Mouse (Mus musculus) G1E (cell line): Measurements from ENCODE around the gene Nrarp. TPM values are rescaled to one million over a fixed set of nuclear protein-coding genes. Genes with fewer than 3 reads are reported as not detected.
A peak's percentile ranks its signal among the peaks of the same experiment; 100 is the strongest.

Source experiments
- ATAC-seq: 2 replicates; pipeline ENCODE4 v1.8.0; 2016; ENCODE audit warnings: mild to moderate bottlenecking; ENCODE audit not compliant: insufficient number of reproducible peaks, poor library complexity, low FRiP score, severe bottlenecking; ENCODE audit errors: extremely low read depth
- DNase-seq: peaks from one replicate; pipeline ENCODE4 v3.0.0; 2012; ENCODE audit warnings: low spot score
- H3K27me3 ChIP-seq: 2 replicates; pipeline ENCODE4 v1.6.1; 2012; ENCODE audit warnings: mild to moderate bottlenecking, low read length, inconsistent platforms; ENCODE audit not compliant: insufficient read depth
- H3K36me3 ChIP-seq: replicated peaks from 2 replicates; pipeline ENCODE3; 2012; ENCODE audit warnings: mild to moderate bottlenecking, inconsistent platforms
- H3K4me1 ChIP-seq: 2 replicates; pipeline ENCODE4 v1.6.1; 2012; ENCODE audit warnings: low read depth, low read length, inconsistent platforms, mixed read lengths; ENCODE audit not compliant: insufficient read depth
- H3K4me3 ChIP-seq: 2 replicates; pipeline ENCODE4 v1.5.1; 2012; ENCODE audit warnings: low read depth, mild to moderate bottlenecking, inconsistent platforms, low read length, moderate library complexity, mixed read lengths
- H3K9me3 ChIP-seq: replicated peaks from 2 replicates; pipeline ENCODE4 v1.6.1; 2012; ENCODE audit warnings: inconsistent platforms
- CTCF ChIP-seq: IDR thresholded peaks from 2 replicates; pipeline ENCODE4 v1.5.1; 2012; ENCODE audit warnings: low read depth, low read length, inconsistent platforms, mixed read lengths
- GATA1 ChIP-seq: IDR thresholded peaks from 2 replicates; pipeline ENCODE4 v1.6.1; 2012; ENCODE audit warnings: borderline replicate concordance, low read length, inconsistent platforms, mixed read lengths
- GATA2 ChIP-seq: IDR thresholded peaks from 2 replicates; pipeline ENCODE4 v1.6.1; 2012; ENCODE audit warnings: low read depth, low read length, inconsistent platforms, borderline replicate concordance
- POLR2AphosphoS5 ChIP-seq: IDR thresholded peaks from 2 replicates; pipeline ENCODE4 v1.6.1; 2012; ENCODE audit warnings: low read depth, low read length, inconsistent platforms; ENCODE audit not compliant: insufficient replicate concordance
- TAL1 ChIP-seq: conservative IDR thresholded peaks from 2 replicates; pipeline ENCODE4 v1.6.1; 2012; ENCODE audit warnings: low read depth, low read length, inconsistent platforms, mixed read lengths
- polyA plus RNA-seq: library from polyadenylated mRNA; stranded (reverse); fragments of >175 nt; gene quantifications from 2 replicates; pipeline ENCODE4 v1.2.3, GENCODE M21; 2012
- total RNA-seq, 2 experiments: library from RNA; stranded (forward) in 1 of 2; stranded (reverse) in 1 of 2; fragments of 200-1000 nt in 1 of 2; fragments of >200 nt in 1 of 2; fragmentation: Nextera tagmentation in 1 of 2; gene quantifications; 2 replicates each; pipeline ENCODE4 v1.2.3; 2014 to 2017

Gene Nrarp
- total and polyA plus RNA-seq, 3 experiments: 0.16 TPM; not detected in 2

DNA sequence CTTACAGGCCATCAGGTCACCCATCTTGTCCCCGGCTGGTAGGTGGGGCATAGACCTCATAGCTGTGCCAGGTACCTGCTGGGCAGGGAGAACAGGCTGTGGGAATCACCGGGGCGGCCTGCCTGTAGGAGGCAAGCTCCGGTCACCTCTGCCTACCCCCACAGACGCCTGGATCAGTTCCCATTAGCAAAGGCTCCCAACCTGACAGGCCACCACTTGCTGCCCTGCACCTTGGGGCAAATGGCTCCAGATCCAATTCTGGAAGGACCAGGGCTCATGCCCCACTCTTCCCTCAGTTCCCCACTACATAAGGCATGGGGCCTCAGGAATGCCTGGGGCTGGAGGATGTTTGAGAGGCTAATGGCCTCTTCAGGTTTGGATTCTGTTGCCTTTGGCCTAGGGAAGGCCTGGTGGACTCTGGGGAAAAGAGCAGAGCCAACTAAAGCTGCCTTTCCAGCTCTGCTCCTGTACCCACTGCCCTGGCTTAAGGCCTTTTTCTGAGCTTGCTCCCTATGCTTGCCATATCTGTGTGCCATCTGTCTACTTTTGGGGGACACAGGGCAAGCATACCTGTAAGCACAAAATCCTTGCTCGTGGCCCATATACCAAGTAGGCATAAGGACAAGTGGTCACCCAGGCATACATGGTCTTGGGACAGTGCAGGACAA is 9.3 kb upstream of the Nrarp start:
- Histone ChIP-seq H3K4me1 (peaks cover 66% of the 10 kb centered on the region), H3K36me3 (no peaks in the 10 kb centered on the region), H3K27me3 (peaks cover 43% of the 10 kb centered on the region), H3K4me3 (no peak overlapping the region), H3K9me3 (no peaks in the 10 kb centered on the region)
- DNase-seq: no peak
- TF ChIP-seq CTCF: no peak
- no peak for TF ChIP-seq GATA1
- no peak for TF ChIP-seq POLR2AphosphoS5
- TF ChIP-seq GATA2: no peak
- TF ChIP-seq TAL1: no peak
- no peak for ATAC-seq

DNA sequence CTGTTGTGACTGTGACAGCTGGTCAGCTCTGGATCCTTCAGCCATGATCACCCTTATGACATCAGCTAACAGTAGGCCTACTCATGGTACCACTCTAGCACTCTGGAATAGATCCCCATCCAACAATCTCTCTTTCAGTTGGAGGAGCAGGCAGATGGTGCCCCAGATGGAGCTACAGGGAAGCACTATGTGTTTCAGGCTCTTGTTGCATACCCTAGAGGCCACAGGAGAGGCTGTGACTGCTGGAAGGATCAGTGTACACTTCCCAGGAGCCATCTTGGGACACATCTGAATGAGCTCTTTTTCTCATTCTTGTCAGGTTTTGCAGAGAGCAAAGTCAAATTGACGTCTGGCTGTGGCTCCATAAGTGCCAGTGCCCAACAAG is 8.8 kb upstream of the Nrarp start:
- Histone ChIP-seq H3K27me3 (peaks cover 48% of the 10 kb centered on the region), H3K9me3 (no peaks in the 10 kb centered on the region), H3K4me3 (no peak overlapping the region), H3K4me1 (peaks cover 66% of the 10 kb centered on the region), H3K36me3 (no peaks in the 10 kb centered on the region)
- no peak for TF ChIP-seq CTCF
- no peak for TF ChIP-seq POLR2AphosphoS5
- no peak for TF ChIP-seq GATA1
- TF ChIP-seq TAL1: no peak
- TF ChIP-seq GATA2: no peak
- ATAC-seq: no peak
- DNase-seq: no peak

DNA sequence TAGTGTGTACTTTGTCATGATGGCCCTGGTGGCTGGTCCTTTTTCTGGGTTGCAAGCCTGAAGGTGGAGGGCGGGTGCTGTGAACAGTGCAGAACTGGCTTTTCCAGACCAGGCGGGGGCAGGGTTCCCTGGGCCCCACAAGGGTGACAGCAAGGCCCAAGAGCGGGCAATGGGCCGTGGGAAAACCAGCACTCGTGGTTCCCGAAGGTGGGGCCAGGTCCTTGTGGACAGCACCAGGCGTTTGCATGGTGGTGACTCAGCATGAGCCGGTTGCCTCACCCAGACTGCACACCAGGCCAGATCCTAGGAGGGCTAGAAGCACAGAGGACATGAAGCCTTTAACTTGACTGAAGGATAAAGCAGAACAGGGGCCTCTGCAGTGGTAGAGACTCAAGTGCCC is 7.9 kb upstream of the Nrarp start:
- Histone ChIP-seq H3K9me3 (no peaks in the 10 kb centered on the region), H3K27me3 (peaks cover 55% of the 10 kb centered on the region), H3K4me1 (peaks cover 61% of the 10 kb centered on the region), H3K36me3 (no peaks in the 10 kb centered on the region), H3K4me3 (no peak overlapping the region; the same call in 1 of the 2 replicates)
- DNase-seq (no peak), ATAC-seq (0 out of 2 replicates have a peak, but pooled peaks have one; percentile 34)
- TF ChIP-seq CTCF (no peak), GATA1 (no peak), TAL1 (no peak), GATA2 (no peak), POLR2AphosphoS5 (no peak)

DNA sequence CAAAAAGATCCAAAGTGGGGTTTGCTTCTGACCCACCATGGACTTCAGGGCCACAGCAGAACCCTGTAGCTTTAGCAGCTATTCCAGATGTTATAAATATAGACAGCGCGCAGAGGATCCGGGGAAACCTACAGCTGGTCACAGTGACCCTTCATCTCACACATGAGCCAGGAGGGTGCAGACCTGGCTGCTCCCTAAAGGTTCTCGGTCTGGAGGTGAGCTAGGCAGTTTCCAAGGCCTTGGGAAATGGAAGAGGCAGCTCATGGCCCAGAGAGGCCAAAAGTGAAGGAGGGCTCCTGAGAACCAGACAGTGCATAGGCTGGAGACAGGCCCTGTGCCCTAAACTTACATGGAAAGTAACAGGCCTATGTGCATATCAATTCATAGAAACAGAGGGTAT is 6.7 kb upstream of the Nrarp start:
- H3K27me3 ChIP-seq: peaks cover 66% of the 10 kb centered on the region
- DNase-seq (no peak), ATAC-seq (no peak)
- H3K4me1 ChIP-seq: peaks cover 50% of the 10 kb centered on the region
- no peaks in the 10 kb centered on the region for H3K36me3 ChIP-seq
- H3K4me3 ChIP-seq: no peak overlapping the region
- TF ChIP-seq GATA1: no peak
- TF ChIP-seq TAL1: no peak
- no peak for TF ChIP-seq GATA2
- no peak for TF ChIP-seq POLR2AphosphoS5
- no peak for TF ChIP-seq CTCF
- no peaks in the 10 kb centered on the region for H3K9me3 ChIP-seq

DNA sequence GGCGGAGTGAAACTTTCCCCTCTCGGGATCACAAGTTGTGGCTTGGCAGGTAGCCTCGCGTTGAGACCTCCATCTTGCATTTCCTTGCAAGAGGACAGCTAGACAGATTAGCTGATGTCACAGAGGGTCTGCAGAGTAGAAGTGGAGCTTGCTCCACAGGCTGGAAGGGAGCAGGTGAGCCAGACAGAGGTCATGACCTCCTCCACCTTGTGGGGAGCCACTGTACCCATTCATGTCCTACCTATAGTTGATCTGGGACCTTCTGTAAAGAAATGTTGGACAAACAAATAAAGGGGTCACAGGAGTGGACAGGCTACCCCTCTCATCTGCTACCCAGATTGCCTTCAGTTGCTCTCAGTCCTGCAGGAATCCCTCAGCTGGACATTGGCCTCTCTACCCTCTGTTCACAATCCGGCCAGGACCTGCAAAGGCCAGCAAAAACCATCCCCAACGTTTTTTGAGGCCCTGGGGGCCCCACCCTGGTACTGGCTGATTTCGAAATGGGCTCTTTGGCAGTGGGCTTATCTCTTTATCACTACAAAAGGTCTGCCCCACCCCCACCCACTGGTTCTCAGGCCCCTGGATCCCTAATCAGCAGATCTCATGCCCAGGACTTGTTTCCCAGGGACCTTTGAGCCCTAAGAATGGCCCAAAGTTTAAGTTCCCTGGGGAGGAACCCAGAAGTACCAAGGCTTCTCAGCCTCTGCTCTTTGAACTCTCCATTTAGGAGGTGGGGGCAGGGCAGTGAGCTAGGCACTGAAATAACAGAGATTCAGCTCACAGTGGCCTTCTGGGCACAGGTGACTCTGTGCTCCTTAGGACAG is 5.5 kb upstream of the Nrarp start:
- Histone ChIP-seq H3K27me3 (peaks cover 72% of the 10 kb centered on the region), H3K4me1 (peaks cover 41% of the 10 kb centered on the region), H3K36me3 (no peaks in the 10 kb centered on the region), H3K4me3 (no peak overlapping the region), H3K9me3 (no peaks in the 10 kb centered on the region)
- TF ChIP-seq CTCF (no peak), GATA1 (no peak), GATA2 (no peak), TAL1 (no peak), POLR2AphosphoS5 (no peak)
- DNase-seq (no peak), ATAC-seq (no peak)

DNA sequence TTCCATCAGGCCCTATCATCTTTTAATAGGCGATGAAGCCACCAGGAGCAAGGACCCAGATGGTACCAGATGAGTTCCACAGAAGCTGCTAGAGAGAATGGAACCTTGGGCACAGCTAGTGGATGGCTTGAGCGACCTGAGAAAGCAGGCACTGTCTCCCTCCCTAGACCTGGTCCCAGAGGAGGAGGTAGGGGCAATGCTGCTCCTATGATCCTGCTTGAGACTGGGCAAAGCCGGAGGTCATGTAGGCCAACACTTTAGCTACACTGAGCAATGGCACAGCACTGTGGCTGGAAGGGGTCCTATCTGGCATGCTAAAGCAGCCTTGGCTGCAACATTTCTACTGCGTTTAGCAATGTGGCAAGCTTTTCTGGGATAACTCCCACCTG is 4.9 kb upstream of the Nrarp start:
- TF ChIP-seq GATA1 (no peak), GATA2 (no peak), POLR2AphosphoS5 (no peak)
- DNase-seq: no peak
- no peaks in the 10 kb centered on the region for H3K36me3 ChIP-seq
- ATAC-seq: no peak
- H3K4me3 ChIP-seq: no peak overlapping the region
- peaks cover 76% of the 10 kb centered on the region for H3K27me3 ChIP-seq
- peaks cover 39% of the 10 kb centered on the region for H3K4me1 ChIP-seq
- H3K9me3 ChIP-seq: peaks cover 3% of the 10 kb centered on the region
